Mouse (Mus musculus) hindbrain, postnatal 0 days (tissue): ENCODE data around the gene Fam89b. TPM values are rescaled to one million over a fixed set of nuclear protein-coding genes. Genes with fewer than 3 reads are reported as not detected.

Experiments
- ATAC-seq: fragments of 200-750 bp; cut with Nextera tagmentation; 2 replicates; pipeline ENCODE4 v1.8.0; 2017; ENCODE audit warnings: mild to moderate bottlenecking, moderate TSS enrichment, moderate library complexity
- DNase-seq: peaks from one replicate; pipeline ENCODE4 v3.0.0-alpha.2; 2015; ENCODE audit warnings: low spot score
- H3K27ac ChIP-seq: fragments of 300-500 bp; sonication (generic); 2 replicates; pipeline ENCODE4 v1.5.1; 2014; ENCODE audit warnings: mild to moderate bottlenecking
- H3K27me3 ChIP-seq: fragments of 300-500 bp; sonication (generic); 2 replicates; pipeline ENCODE4 v1.6.1; 2014; ENCODE audit warnings: low read length, mixed read lengths; ENCODE audit not compliant: insufficient read depth
- H3K36me3 ChIP-seq: fragments of 300-500 bp; sonication (generic); 2 replicates; pipeline ENCODE4 v1.6.1; 2014; ENCODE audit warnings: low read length, mixed read lengths; ENCODE audit not compliant: insufficient read depth
- H3K4me1 ChIP-seq: fragments of 300-500 bp; sonication (generic); 2 replicates; pipeline ENCODE4 v1.6.1; 2014; ENCODE audit warnings: antibody characterized with exemption, low read length, mixed read lengths; ENCODE audit not compliant: insufficient read depth
- H3K4me2 ChIP-seq: fragments of 300-500 bp; sonication (generic); 2 replicates; pipeline ENCODE4 v1.6.1; 2014; ENCODE audit warnings: low read depth, mild to moderate bottlenecking, low read length, moderate library complexity, mixed read lengths
- H3K4me3 ChIP-seq: fragments of 300-500 bp; sonication (generic); 2 replicates; pipeline ENCODE4 v1.5.1; 2014; ENCODE audit warnings: low read length
- H3K9ac ChIP-seq: fragments of 300-500 bp; sonication (generic); replicated peaks from 2 replicates; pipeline ENCODE4 v1.6.1; 2014; ENCODE audit warnings: mild to moderate bottlenecking, low read length, moderate library complexity, mixed read lengths
- H3K9me3 ChIP-seq: fragments of 300-500 bp; sonication (generic); 2 replicates; pipeline ENCODE4 v1.6.1; 2016; ENCODE audit warnings: low read length, mixed read lengths
- CTCF ChIP-seq: IDR thresholded peaks from 2 replicates; pipeline ENCODE4 v1.5.1; 2016; ENCODE audit warnings: antibody characterized with exemption, control low read depth, low read depth
- WGBS: fragments of 180-500 bp; shearing (Covaris S2); extraction: QIAGEN DNeasy Blood & Tissue Kit; methylation state at CpG from one replicate; pipeline ENCODE4 v1.1.7; 2014; 5-methylcytosine and 5-hydroxymethylcytosine counted together
- polyA plus RNA-seq: library from polyadenylated mRNA; unstranded; fragments of >200 nt; fragmentation: Nextera tagmentation; extraction: Ambion mirVana; gene quantifications from 2 replicates; pipeline ENCODE4 v1.2.1, GENCODE M21; 2015
- total RNA-seq: library from RNA; depleted of rRNA; stranded (reverse); fragments of >200 nt; gene quantifications from 2 replicates; pipeline ENCODE4 v1.2.3, GENCODE M21; 2014

Gene Fam89b
- total and polyA plus RNA-seq, 2 experiments from 2014 or later, result 140 to 188 TPM

DNA sequence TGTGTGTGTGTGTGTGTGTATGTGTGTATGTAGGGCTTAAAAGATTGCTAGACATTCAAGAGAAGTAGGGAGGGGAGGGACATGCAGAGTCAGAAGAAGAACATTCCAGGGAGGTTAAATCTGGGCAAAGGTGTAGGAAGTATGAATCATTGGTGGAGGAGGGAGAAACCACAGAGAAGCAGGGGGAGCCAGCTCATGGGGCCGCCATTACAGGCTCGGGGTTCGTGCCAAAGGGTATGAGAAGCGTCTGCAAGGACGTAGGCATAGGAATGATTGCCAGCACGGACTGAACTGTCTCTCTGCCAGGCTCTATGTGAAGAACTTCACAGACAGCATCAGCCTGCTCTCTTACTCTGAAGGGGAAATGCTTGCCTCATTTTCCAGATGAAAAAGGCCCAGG lies 20.0 kb upstream of the Fam89b start:
- H3K27me3 ChIP-seq, result peaks cover 14% of the 10 kb centered on the region; the same call in 1 of the 2 replicates

DNA sequence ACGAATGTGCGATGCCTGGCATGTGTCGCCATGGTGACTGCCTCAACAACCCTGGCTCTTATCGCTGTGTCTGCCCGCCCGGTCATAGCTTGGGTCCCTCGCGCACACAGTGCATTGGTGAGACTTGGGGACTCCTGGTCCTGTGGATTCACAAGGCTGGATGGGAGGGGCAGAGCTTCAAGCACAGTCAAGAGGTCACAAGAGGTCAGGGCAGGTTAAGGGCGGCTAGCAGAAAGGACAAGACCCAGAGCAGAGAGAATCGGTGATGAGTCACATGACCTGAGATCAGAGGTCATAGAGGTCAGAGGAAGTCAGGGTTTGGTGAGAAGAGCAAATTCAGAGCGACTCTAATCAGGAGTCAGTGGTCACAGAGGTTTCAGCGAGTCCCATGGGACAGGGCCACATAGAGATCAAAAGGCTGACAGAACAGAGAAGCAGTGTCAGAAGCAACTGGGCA lies 17.5 kb upstream of the Fam89b start:
- H3K9me3 ChIP-seq, result no peaks in the 10 kb centered on the region
- no peaks in the 10 kb centered on the region for H3K36me3 ChIP-seq
- H3K27me3 ChIP-seq, result peaks cover 14% of the 10 kb centered on the region; the same call in 1 of the 2 replicates
- 0 out of 2 replicates have a peak, but pooled peaks have one; percentile 4 for ATAC-seq
- no peak overlapping the region for H3K4me3 ChIP-seq
- no peak for TF ChIP-seq CTCF
- no peak overlapping the region for H3K27ac ChIP-seq
- WGBS, result 20% methylated on average over 12 of the region's 12 CpGs
- peak; percentile 31 for DNase-seq
- H3K4me1 ChIP-seq, result peaks cover 7% of the 10 kb centered on the region; the same call in 1 of the 2 replicates
- no peak overlapping the region for H3K9ac ChIP-seq
- peak overlapping the region; percentile 52; the same call in 1 of the 2 replicates for H3K4me2 ChIP-seq

More for the DNA sequence above, 20.0 kb upstream of the Fam89b start:
- no peak overlapping the region for H3K4me3 ChIP-seq
- H3K36me3 ChIP-seq, result 0 out of 2 replicates have a peak, but pooled peaks cover 3% of the 10 kb centered on the region
- no peaks in the 10 kb centered on the region for H3K9me3 ChIP-seq
- H3K4me1 ChIP-seq, result peaks cover 7% of the 10 kb centered on the region; the same call in 1 of the 2 replicates
- ATAC-seq, result no peak
- H3K4me2 ChIP-seq, result no peak overlapping the region
- TF ChIP-seq CTCF, result no peak
- H3K9ac ChIP-seq, result no peak overlapping the region
- no peak for DNase-seq
- WGBS, result 82% methylated on average over 6 of the region's 6 CpGs
- no peak overlapping the region for H3K27ac ChIP-seq

DNA sequence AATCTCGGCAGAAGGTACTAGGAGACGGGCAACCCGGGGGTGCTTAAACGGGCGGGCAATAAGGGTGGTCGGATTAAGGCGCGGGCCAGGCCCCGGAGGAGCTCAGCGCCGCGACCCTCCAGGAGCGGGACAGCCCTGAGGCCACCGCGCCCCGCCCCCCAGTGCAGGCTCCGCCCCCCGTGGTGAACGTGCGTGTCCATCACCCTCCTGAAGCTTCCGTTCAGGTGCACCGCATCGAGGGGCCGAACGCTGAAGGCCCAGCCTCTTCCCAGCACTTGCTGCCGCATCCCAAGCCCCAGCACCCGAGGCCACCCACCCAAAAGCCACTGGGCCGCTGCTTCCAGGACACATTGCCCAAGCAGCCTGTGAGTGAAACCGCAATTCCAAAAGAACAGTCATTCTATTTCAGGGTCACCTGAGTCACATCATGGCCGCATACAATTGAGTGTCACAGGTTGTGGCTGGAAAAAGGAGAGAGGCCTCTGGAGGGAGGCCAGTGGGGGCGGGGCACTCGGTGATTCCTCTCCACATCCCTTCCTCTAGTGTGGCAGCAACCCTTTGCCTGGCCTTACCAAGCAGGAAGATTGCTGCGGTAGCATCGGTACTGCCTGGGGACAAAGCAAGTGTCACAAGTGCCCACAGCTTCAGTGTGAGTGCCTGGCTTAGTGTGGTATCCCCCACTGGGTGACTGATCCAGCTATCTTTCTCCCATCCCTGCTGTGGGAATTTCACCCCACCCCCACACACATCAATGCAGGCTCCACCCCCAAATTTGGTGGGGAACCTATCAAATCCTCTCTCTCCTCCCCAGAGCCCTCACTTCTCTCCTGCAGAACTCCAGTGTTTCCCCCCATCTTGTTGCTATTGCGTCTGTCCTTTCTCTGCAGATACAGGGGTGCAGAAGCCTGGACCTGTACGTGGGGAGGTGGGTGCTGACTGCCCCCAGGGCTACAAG lies 16.6 kb upstream of the Fam89b start:
- no peaks in the 10 kb centered on the region for H3K9me3 ChIP-seq
- DNase-seq (peak; percentile 69), ATAC-seq (peak; percentile 55)
- WGBS, result 8% methylated on average over 35 of the region's 36 CpGs
- H3K4me3 ChIP-seq, result peak overlapping the region; percentile 7
- H3K9ac ChIP-seq, result peak overlapping the region; percentile 22; the same call in 1 of the 2 replicates
- peak overlapping the region; percentile 52 for H3K4me2 ChIP-seq
- H3K27me3 ChIP-seq, result peaks cover 14% of the 10 kb centered on the region; the same call in 1 of the 2 replicates
- H3K4me1 ChIP-seq, result peaks cover 7% of the 10 kb centered on the region; the same call in 1 of the 2 replicates
- H3K36me3 ChIP-seq, result no peaks in the 10 kb centered on the region
- H3K27ac ChIP-seq, result peak overlapping the region; percentile 16; the same call in 1 of the 2 replicates
- TF ChIP-seq CTCF, result no peak

DNA sequence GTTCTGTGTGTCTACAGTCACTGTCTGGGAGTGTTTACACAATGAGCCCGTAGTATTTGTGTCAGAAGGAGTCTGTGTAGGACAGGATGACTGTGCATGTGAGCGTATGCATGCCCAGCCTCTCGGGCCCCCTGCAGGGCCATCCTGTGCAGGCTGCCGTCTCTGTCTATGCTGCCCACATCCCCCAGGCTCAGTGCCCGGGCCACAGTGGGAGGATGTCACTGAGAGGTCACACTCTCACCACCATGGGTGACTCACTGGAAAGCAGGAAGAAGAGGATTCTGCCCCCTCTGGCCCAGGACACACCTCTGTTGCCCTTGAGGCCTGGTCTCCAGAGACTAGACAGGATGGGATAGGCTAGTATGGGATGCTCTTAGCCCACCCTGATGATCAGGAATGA lies 14.1 kb upstream of the Fam89b start:
- no peak for ATAC-seq
- H3K9ac ChIP-seq, result no peak overlapping the region
- TF ChIP-seq CTCF, result 0 out of 2 replicates have a peak, but pooled peaks have one; percentile 6
- H3K4me1 ChIP-seq, result peaks cover 7% of the 10 kb centered on the region; the same call in 1 of the 2 replicates
- H3K9me3 ChIP-seq, result no peaks in the 10 kb centered on the region
- H3K27me3 ChIP-seq, result 0 out of 2 replicates have a peak, but pooled peaks cover 6% of the 10 kb centered on the region
- H3K27ac ChIP-seq, result no peak overlapping the region
- no peak for DNase-seq
- peak overlapping the region; percentile 95; the same call in 1 of the 2 replicates for H3K4me2 ChIP-seq
- WGBS, result 36% methylated on average over 5 of the region's 5 CpGs
- no peaks in the 10 kb centered on the region for H3K36me3 ChIP-seq
- no peak overlapping the region; the same call in 1 of the 2 replicates for H3K4me3 ChIP-seq

DNA sequence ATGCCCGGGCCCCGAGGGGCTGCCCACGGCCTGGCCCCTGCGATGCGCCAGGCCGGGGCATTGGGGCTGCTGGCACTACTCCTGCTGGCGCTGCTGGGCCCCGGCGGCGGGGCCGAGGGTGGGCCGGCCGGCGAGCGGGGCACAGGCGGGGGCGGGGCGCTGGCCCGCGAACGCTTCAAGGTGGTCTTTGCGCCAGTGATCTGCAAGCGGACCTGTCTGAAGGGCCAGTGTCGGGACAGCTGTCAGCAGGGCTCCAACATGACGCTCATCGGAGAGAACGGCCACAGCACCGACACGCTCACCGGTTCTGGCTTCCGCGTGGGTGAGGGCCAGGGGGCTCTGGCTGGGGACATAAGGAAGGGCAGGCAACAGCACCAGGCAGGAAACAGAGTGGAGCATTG lies 12.8 kb upstream of the Fam89b start:
- H3K4me2 ChIP-seq, result peak overlapping the region; percentile 95
- ATAC-seq (peak; percentile 12), DNase-seq (peak; percentile 43)

DNA sequence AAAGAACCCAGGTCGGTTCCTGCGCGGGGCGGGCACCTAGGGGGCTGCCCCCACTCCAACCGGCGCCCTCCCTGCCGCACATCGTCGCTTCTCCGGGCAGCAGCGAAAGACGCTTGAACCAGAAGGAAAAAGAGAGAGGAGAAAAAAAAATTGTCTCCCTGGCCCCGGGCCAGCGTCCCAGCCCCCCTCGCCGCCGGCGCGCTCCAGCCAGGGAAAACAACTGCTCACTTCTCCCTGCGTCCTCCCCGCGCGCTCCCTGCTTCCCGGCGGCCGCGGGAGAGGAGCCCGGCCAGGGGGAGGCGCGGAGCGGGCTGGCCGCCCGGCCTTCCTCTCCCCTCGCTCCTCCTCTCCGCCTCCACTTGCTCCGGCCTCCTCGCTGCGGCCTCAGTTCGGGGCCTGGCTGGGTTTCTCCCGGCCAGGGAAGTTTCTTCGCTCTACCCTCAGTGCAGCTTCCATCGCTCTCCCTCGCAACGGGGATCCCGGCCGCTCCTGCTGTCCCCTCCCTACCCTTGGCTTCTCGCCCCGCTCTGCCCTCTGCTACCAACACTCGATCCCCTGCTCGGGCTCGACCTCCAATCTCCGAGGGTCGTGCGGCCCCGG lies 12.3 kb upstream of the Fam89b start:
- Histone ChIP-seq H3K36me3 (no peaks in the 10 kb centered on the region), H3K27ac (peak overlapping the region; percentile 77), H3K27me3 (no peaks in the 10 kb centered on the region), H3K4me3 (peak overlapping the region; percentile 54), H3K9ac (peak overlapping the region; percentile 60), H3K4me2 (peak overlapping the region; percentile 95), H3K9me3 (no peaks in the 10 kb centered on the region), H3K4me1 (peaks cover 7% of the 10 kb centered on the region; the same call in 1 of the 2 replicates)
- ATAC-seq (peak; percentile 73), DNase-seq (peak; percentile 78)
- under 1% methylated on average over 45 of the region's 55 CpGs for WGBS
- no peak for TF ChIP-seq CTCF

More for the DNA sequence above, 12.8 kb upstream of the Fam89b start:
- Histone ChIP-seq H3K4me1 (peaks cover 7% of the 10 kb centered on the region; the same call in 1 of the 2 replicates), H3K9me3 (no peaks in the 10 kb centered on the region), H3K27me3 (no peaks in the 10 kb centered on the region), H3K4me3 (peak overlapping the region; percentile 54), H3K9ac (peak overlapping the region; percentile 60), H3K27ac (peak overlapping the region; percentile 77), H3K36me3 (no peaks in the 10 kb centered on the region)
- no peak for TF ChIP-seq CTCF
- WGBS, result 2% methylated on average over 31 of the region's 32 CpGs
